Mouse (Mus musculus) activated CD4-positive, CD25-positive, alpha-beta regulatory T cell, adult 4 months (primary cell): ENCODE data around the gene Olfr854. TPM values are rescaled to one million over a fixed set of nuclear protein-coding genes. Genes with fewer than 3 reads are reported as not detected.

Experiments used
- ATAC-seq: one replicate; pipeline ENCODE4 v1.8.0; 2017
- polyA plus RNA-seq, 2 experiments: library from polyadenylated mRNA; unstranded; fragments of 100-300 nt; shearing (Covaris generic); gene quantifications; one replicate each; pipeline ENCODE4 v1.2.1; 2017

Olfr854 gene
- not detected for polyA plus RNA-seq

DNA sequence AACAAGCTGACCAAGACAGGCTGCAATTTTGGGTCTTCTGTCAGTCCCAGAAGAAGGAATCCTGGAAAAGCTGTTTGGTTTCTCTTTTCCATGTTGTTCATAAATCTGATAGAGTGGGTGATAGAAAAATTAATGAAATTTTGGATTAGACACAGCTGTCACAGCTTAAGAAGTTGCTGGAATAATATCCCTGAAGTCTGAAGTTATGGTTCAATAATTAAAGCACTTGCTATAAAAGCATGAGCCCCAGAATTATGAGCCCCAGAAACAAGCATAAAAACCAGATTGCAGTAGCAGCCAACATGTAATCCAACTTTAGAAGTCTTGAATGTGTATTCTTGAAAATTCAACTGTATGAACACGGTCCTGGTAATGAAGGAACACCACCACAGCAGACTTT, at the start of gene Olfr854:
Gene Olfr854, minus strand, starts transcription at position 101 of the 400 bp plus-strand sequence.
- no peak for ATAC-seq

- no peak for ATAC-seq
Observed at GRCm38 (mm10) chr9:19582317-19582716, 15.1 kb upstream of the Olfr854 start, which contains the start of gene Olfr855. Gene Olfr855, plus strand, starts transcription at chr9:19582617.

DNA sequence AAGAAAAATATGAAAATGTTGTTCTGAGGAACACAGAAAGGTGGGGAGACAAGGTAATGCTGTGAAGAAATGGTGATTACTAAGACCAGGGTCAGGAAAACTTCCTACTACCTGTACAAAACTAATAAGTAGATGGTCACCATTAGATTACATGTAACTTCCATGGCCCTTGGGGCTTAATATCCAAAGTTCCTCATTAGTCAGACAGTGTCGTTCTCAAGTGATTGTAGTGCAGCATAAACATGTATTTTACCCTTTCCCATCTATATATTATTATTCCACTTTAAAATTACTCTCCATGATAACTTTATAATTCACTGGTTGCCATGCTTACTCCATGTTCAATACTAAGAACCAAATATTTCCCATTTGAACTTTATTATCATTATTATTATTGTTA, 26.2 kb downstream of the Olfr854 start, which contains the start of gene Olfr853:
Gene Olfr853, minus strand, starts transcription at position 101 of the 400 bp plus-strand sequence.
- ATAC-seq = no peak

Other genes with a start within 250 kb of the Olfr854 start
- gene Olfr845, start 230.9 kb downstream of the Olfr854 start, polyA plus RNA-seq = not detected
- not detected for gene Olfr846, start 203.4 kb downstream of the Olfr854 start, polyA plus RNA-seq
- under 1 TPM in 1 of 2 experiments, not detected in 1; 0.19 TPM for gene Olfr847, start 188.7 kb downstream of the Olfr854 start, polyA plus RNA-seq
- not detected for gene Olfr849, start 127.1 kb downstream of the Olfr854 start, polyA plus RNA-seq
- not detected for gene Olfr850, start 89.1 kb downstream of the Olfr854 start, polyA plus RNA-seq
- not detected for gene Olfr851, start 74.1 kb downstream of the Olfr854 start, polyA plus RNA-seq
- not detected for gene Olfr853, start 26.3 kb downstream of the Olfr854 start, polyA plus RNA-seq
- not detected for gene Olfr855, start 15.2 kb upstream of the Olfr854 start, polyA plus RNA-seq
- gene Zfp317, start 54.7 kb upstream of the Olfr854 start, polyA plus RNA-seq = 10 to 100 TPM; 30.2 to 34.7 TPM
- gene Olfr857, start 142.1 kb upstream of the Olfr854 start, polyA plus RNA-seq = not detected
- gene Olfr58, start 212.9 kb upstream of the Olfr854 start, polyA plus RNA-seq = not detected
- under 1 TPM in 1 of 2 experiments, not detected in 1; 0.04 TPM for gene Olfr859, start 237.5 kb upstream of the Olfr854 start, polyA plus RNA-seq